Mouse (Mus musculus): ENCODE measurements at regions not wholly inside any gene's neighbourhood (a gene's known extent, or its start where the extent isn't known, plus 50 kb on each side); places are given as distances from the start of the nearest gene placed in this dataset.

DNA sequence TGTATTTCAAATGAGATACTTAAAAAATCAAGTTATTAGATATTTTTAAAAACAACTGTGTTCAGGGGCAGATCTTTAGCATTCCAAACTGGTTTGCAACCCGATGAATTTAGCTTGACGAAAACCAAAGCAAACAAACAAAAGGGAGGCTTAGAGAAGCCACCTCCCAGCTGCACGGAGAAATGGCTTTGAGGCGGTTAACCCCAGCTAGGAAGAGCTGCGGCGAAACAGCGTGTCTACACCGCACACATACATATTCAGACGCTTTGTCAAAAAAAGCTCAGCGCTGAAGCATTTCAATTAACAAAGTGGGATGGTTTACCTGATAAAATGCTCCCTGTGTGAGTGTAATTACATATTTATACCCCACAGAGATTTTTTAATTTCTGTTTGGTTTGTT lies 123.0 kb upstream of the Ap5m1 start:
- DNase-seq, result no peak

DNA sequence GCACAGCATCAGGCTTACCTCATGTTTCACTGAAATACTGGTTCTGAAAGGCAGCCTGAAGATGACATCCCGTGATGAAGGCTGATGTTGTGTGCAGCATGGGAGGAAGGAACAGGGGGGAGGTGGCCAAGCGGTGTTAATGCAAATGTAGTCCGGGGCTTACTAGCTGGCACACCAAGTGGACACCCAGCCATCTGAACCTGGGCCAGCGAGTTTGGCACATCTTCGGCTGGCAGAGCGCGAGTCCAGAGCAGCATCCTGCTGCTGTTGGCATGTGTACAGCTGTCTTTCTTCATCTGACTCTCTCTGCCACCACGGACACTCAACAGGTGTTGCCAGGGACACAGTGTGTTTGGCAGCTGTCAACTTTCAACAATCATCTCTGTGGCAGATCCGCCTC lies 135.0 kb upstream of the Ap5m1 start:
- DNase-seq, result peak; percentile 26 to 41

DNA sequence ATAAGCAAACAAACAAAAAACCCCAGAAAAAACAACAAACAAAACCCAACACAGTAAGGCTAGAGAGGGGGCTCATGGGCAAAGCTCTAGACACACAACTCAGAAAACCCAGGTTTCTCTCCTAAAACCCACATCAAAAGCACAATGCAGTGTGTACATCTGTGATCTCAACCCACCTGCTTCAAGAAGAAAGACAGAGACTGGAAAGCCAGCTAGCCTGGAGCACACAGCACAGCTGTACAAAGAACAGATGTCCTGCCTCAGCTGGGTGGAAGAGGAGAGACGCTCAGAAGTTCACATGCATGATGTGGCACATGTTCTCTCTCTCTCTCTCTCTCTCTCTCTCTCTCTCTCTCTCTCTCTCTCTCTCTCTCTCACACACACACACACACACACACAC lies 140.0 kb upstream of the Ap5m1 start:
- DNase-seq, result no peak

DNA sequence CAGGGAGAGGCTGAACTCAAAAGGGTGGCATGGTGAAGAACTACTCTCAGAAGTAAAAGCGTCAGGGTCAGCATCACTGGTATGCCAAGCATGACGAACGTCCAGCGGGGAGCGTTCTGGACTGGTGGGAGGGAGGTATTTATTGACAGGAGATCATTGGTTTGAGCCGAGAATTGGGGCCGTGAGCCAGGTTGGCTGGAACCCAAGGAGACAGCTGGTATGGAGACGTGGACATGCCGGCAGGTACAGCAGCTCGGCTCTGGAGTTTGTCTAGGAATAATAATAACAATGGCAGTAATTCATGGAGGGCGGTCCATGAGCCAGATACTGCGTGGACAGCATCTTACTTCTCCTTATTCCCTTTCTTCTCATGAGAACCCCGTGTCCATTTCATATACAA lies 156.5 kb upstream of the Ap5m1 start:
- DNase-seq, result peak; percentile 75 to 80

DNA sequence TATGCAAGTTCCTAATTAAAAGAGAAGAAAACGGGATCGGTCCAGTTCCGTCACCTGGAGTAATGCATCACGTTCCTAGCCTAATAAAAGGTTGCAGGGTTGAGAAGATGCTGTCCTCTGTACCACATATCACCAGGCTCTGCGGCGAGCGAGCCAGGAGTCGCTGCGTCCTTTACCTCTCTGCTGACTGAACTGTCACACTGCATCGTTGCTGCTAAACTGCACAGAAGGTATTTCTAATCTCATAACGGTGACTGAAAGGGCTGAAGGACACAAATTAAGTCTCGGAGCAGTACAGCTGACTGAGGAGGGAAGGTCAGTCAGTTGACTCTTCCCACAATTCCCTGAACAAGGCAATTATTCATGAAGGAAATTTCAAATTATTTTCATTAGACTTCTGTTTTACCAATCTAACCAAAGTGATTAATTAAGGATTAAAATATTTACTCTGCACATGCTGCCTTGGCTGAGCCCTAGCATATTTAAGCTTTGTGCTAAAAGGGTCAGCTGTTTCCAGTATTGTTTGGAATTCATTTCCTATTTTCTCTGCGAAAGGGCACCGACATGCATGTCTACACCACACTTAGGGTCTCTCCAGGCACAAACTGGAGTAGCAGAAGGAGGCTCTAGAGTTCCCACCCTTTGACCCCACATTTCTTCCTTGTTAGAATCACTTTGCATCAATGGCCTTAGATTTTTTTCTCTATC lies 157.8 kb upstream of the Ap5m1 start:
- DNase-seq, result peak; percentile 68 to 71

DNA sequence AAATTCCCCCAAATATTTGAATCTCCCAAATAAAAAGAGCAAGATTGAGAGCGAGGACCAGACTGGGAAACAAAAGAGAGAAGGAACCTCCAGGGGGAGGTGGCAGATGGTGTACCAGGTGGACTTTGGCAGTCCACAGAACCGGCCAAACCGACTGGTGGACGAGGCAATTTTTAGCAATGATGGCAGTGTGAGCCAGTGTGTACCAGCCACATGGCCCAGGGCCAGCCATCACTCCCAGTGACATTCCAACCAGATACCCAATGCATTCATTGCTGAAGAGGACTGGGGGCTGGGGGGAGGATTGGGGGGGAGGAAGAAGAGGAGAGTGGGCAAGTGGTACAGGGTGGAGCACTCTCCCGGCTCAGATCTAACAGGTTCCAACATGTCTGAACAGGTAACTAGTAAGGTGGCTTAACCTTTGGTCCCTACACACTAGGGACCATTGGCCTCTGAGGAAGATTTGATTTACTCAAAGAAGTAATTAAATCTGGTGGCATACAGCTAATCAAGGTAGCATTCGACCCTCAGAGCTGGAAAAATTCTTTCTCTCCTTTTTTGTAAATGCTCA lies 158.4 kb upstream of the Ap5m1 start:
- DNase-seq, result peak; percentile 97

DNA sequence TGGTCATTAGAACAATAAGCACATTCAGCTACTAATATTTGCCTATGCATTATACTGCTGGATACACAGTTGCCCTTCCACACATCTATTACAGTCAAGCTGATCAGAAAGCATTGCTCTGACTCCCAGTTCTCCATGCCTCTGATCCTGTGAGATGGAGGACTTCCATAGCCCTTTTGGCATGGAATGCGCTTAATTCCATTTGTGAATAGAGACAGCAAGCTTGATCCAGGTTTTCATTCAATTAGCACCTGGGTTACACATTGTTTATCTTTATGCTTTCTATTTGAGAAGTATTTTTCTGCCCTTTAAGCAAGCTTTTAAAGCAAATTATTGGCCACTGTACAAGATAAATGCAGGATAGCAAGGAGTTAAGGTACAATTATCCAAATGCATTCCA lies 158.9 kb upstream of the Ap5m1 start:
- peak; percentile 31 to 39 for DNase-seq

DNA sequence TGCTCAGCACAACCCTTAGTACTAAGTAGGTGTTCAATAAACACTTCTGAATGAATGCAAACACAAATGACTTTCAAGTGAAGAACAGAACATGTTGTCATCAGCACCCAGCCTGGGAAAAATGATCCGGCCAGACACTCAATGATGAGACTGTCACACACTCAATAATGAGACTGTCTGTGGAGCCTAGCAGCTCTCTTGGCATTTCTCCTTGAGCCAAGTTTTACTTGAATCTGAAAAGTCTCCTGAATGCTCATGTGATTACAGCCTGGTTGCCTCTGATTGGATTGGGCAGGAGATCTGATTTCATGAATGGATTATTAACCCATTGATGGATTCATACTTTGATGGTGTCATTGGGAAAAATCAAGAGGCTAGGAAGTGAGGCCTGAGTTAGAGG lies 161.3 kb upstream of the Ap5m1 start:
- no peak for DNase-seq

DNA sequence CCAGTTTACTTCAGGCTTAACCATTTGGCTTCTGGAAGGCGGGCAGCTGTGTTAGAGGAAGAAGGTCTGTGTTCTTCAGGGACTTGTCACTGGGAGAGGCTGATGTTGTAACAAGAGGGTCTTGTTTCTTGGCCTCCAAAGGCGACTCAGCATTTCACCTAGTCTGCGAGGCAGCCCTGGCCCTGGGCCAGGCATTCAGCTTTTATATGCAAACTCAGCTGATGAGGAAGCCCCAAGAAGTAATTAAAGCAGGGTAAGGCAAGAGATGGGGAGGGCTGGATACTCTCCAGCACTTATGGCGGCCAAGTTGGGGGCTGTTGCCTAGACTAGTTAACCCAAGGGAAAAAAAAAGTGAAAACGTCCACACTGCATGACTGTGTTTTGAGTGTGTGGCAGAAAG lies 162.4 kb upstream of the Ap5m1 start:
- peak in 1 of 2 experiments; percentile 16 for DNase-seq

DNA sequence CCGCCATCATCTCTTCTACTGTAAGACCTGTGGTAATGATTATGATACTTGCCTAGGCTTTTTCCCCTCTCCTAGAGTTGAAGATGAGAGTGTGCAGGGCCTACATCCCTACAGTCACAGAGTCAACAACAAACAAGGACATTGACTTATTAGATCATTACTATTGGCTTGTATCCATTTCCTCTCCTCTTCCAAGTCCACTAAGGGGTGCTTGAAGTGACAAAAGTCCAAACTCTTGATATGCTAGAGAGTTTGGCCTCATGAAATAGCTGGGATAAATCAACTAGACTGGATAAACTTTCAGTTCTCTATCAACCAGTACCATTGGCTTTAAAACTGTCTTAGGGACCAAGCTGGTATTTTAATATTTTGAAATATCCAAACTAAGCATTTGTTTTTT lies 165.7 kb upstream of the Ap5m1 start:
- DNase-seq, result no peak

DNA sequence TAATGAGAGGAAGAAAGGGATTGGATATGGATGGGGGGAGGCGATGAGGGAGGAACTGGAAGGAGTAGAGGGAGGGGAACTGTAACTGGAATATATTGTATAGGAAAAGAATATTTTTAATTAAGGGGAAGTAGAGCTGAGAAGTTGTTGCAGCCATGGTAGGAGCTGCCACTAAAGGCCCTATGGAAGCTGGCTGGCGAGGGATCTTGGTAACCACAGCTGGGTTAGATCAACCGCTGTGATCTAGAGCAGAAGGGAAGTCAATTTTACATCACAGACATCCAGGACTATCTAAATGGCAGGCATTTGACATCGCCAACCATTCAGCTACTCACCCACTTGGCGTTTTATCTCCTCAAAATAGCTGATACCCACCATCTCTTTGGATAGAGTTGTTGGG lies 168.8 kb upstream of the Ap5m1 start:
- no peak for DNase-seq

DNA sequence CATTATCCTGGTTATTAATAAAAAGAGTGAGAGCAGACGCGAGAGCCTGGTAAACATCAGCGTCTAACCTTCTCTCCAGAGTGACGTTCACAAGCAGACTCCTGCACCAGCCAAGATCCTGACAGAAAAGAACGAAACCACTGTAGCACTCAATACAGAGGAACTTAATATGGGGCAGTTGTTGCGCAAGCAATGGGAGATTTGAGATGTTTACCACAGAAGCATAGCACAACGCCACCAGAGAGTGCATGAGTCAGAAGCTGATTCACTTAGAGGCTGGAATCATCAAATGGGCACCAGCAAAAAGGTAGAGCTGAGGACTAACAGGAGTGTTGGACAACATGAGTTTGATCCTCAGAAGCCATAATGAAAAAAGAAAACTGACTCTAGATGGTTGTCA lies 169.7 kb upstream of the Ap5m1 start:
- DNase-seq, result no peak

DNA sequence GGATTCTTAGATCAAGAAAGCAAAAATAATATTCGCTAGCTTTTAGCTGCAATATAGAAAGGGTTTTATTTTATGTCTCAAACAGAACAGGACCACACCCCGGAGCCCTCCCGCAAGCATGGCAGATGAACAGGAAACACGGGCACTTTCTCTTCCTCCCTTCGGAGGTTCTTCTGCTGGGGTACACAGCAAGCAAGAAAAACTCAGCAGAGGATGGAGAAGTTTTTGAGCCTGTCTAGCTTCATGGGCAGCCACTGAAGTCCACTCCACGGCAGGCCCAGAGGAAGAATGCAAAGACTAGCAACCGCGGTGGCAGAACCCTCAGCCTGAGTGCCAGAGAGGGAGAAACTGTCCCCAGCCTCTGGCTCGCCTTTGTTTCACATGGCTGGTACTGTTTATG lies 174.7 kb upstream of the Ap5m1 start:
- no peak for DNase-seq

DNA sequence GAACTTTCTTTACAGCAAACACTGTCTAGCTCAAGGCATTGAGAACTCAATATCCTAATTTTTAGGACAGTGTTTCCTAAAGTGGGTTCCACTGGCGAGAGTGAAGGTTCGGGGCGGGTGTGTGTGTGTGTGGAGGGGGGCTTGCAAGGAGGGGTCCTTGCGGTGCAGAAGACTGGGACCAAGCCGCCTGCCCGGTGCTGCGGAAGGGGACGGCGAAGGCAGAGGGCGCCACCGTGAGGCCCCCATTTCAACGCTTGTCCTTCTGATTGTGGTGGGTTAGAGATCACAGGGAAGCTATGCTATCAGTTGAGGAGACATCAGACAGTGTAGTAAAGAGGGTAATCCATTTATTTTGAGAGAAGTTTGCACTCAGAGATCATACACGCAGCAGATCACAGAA lies 176.9 kb upstream of the Ap5m1 start:
- DNase-seq, result no peak

DNA sequence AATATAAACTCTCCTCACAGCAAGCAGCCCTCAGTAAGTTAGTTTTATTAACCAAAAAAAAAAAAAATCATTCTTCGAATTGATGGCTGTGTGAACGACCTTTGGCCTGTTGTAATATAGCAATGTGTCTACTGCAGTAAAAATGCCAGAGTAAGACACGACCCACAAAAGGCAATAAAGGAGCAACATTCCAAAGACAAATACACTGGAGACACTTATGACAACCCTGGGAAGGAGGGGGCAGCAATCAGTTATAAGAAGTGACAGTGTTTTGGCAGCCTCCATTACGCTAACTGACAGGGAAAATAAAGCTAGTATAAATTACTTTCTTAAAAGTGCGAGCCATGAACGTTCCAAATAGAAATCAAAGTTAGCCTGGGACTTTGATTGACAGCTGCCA lies 185.9 kb upstream of the Ap5m1 start:
- DNase-seq, result no peak

DNA sequence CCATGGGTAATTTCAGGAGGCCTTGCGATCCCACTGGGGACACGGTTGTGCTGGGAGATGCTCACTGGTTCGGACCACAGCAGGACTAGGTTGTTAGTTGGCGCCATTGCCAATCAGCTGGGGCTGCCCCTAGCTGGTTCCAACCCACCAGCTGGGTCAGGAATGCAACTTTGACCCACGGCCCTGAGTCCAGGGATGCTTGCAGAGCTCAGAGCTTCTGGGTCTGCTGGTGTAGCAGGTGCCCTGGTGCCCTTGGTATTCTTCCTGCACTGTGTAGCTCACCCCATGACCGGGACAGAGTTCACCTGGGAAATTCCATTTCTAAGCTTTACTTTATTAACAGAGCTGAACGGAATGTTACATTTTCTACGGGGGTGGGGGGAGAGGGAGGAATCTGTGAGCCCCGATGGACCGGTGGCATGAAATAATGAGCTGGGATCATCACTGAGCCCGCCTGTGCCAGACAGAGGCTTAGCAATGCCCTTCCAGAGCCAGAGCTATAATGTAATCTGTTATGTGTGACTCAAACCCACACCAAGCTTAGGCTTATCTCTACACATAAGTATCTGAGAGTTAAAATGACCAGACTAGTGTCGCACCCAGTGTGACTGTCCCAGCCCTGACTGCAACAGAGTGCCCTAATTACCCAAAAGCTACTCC lies 187.8 kb upstream of the Ap5m1 start:
- DNase-seq, result no peak

DNA sequence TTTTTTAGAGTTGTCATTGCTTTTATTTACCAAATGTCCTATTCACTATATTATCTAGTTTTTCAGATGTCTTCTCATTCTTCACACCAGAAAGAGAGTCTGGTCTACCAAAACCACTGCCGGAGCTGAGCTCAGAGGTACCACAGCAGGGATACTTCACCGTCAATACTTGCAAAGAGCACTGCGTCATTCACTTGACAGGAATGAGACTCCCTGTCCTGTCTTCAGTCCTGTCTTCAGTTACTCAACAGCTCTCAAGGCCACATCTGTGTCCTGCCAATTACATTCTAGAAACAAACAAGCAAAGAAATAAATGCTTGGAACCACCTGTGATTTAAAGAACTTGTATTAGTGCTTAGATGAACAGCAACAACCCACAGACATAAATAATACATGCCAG lies 194.6 kb upstream of the Ap5m1 start:
- no peak for DNase-seq

DNA sequence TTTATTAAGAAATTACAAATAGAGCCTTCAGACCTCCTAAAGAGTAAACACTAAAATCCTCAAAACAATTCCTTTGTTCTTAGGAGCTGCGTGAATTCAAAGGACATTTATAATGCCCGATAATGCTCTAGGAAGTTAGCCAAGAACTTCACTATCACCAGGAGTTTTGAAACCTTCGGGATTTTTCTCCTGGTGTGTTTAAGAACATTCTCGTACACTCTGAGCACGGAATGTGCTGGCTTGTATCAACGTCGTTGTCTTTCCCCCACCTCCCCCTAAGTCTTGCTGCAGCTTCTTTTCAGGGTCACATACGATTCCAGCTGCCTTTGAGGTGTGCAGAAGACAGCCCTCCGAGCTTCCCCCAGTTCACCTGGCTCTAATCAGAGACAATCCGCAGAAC lies 195.9 kb upstream of the Ap5m1 start:
- no peak for DNase-seq

DNA sequence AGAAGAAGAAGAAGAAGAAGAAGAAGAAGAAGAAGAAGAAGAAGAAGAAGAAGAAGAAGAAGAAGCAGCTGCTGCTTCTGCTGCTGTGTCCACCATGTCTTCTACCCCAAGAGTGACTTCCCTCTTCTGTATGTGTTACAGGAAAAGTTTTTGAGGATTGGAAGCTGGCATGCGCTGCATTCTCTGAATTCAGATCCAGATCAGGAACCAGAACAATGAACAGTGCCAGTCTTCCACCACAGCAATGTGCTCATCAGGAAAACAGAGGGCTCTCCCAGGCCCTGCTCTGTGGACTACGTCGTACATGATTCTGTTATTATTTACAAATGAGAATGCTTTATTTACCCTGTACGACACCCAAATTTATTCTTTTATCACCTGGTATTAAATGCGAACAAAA lies 181.8 kb upstream of the Otx2 start:
- no peak for DNase-seq

DNA sequence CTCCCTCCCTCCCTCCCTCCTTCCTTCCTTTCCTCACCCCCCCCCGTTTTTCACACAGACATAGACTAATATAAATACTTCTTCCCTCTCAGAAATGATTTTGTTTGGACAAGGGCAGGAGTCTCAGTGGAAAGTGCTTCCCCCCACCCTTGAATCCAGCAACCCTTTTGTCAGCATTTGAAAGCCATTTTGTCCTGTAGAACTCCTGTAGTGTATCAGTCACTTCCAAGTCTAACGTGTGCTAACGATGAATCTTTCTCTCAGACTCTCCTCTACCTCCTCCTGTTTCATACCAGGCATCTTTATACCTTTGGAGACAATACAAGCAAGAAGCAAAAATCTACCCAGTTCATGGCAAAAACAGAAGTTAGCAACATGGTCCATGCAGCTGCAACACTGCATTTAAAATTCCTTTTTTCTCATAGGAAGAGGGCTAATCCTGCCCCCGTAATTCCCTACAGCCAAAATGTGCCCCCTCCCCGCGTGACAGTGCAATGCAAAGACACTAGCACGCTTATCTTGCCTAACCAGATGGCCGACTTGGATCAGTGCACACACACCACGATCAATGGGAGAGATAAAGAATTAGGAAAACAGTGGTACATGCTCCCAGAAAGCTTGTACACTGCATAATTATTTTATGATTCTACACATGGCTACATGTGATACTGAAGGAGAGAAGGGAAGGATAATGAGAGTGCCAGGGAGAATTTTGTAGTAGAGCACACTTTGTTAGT lies 180.7 kb upstream of the Otx2 start:
- peak; percentile 13 to 14 for DNase-seq

DNA sequence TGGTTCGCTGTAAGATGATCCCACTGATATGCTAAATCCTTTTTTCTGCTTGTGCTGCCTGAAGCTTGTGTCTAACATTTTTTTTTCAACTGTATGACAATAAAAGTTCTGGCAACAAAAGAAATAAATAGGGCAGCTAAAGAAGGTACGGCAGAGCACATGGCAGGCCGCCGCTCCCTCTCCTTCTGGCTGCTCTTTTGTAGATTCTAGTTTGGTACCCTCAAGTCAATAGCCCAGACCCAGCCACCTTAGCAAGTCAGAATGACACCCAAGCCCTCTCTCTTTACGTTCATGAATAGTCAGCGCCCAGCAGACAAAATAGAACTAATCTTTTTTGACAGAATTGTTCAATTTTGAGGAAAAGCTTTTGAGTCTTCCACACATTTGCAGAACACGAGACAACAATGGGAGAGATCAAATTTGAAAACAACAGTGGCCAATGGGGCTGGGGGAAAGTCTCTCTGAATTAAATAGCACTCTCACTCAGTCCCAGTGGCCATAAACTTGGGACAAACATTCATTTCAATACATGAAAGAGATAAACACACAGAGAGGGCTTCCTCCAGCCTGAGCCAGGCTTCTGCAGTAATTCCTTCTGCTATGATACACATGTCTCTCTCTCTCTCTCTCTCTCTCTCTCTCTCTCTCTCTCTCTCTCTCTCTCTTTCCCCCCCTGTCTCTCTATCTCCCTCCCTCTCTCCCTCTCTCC lies 180.0 kb upstream of the Otx2 start:
- DNase-seq, result no peak

DNA sequence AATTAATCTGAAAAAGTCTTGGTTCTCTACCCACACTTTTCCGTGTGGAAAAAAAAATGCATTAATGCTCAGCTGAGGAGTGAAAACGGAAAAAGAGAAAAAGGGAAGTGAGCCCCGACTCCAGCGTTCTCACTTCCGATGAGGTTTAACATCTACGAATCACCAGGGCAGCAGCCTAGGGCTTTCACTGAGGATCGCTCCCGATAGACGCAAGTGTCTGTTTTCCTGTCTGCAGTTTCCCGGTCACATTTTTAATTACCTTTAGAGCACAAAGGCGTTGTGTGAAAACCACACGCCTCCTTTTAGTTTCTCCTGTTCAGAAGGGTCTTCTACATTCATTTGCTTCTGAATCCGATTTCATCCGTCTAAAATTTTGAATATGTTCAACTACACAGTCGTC lies 179.2 kb upstream of the Otx2 start:
- DNase-seq, result no peak

DNA sequence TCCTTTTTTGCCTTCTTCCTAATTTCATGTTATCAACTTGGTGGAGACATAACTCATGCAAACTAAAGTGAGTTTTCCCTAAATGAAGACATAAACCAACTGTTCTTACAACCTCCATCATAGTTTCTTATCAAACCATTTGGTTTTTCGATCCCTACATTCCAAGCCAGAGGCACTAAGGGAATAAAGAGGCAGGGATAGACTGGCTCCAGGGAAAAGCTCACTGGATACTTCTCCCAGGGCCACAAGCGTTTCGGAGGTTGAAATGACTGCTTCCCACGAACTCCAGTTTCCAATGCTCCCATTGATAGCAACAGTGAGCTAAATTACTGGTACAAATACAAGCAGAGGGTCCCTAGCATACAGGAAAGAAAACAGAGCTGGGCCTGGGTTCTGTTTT lies 178.4 kb upstream of the Otx2 start:
- no peak for DNase-seq
